Mouse (Mus musculus) left cerebral cortex, adult 9 months (tissue): ENCODE data around the gene Neu1.
"Not testable (repeated sequence)": the region's sequence is repeated elsewhere in the genome, so short reads cannot be mapped to it uniquely, and the experiment has no call there.

Experiments
- DNase-seq, 2 experiments: peaks; one replicate each; pipeline ENCODE4 v3.0.0; 2022; ENCODE audit warnings: low spot score in 2 of 2

Gene Neu1

GRCm38 (mm10) chr17:34901948-34902347 is 29.1 kb upstream of the Neu1 start:
- not testable (repeated sequence) for DNase-seq

- DNase-seq = no peak
Measured at GRCm38 (mm10) chr17:34902895-34903294, 28.2 kb upstream of the Neu1 start.

- DNase-seq = no peak
Measured at GRCm38 (mm10) chr17:34910982-34911381, 20.1 kb upstream of the Neu1 start.

GRCm38 (mm10) chr17:34911945-34912351 is 19.1 kb upstream of the Neu1 start:
- DNase-seq = peak in 1 of 2 experiments; percentile 60

- DNase-seq = no peak
Measured at GRCm38 (mm10) chr17:34913930-34914665, 17.0 kb upstream of the Neu1 start, which contains the start of gene Slc44a4. Slc44a4 (plus strand) TSS chr17:34914466.

- no peak for DNase-seq
Measured at GRCm38 (mm10) chr17:34915410-34915831, 15.6 kb upstream of the Neu1 start.

GRCm38 (mm10) chr17:34916316-34916715 is 14.7 kb upstream of the Neu1 start:
- DNase-seq = no peak

GRCm38 (mm10) chr17:34917188-34917587 is 13.9 kb upstream of the Neu1 start:
- DNase-seq = no peak

- DNase-seq = no peak
Measured at GRCm38 (mm10) chr17:34922939-34923338, 8.1 kb upstream of the Neu1 start.

- DNase-seq = no peak
Measured at GRCm38 (mm10) chr17:34924258-34924657, 6.8 kb upstream of the Neu1 start.

GRCm38 (mm10) chr17:34927306-34928019 is 3.6 kb upstream of the Neu1 start:
- peak in 1 of 2 experiments; percentile 45 for DNase-seq

GRCm38 (mm10) chr17:34928841-34929240 is 2.2 kb upstream of the Neu1 start:
- no peak for DNase-seq

- DNase-seq = peak in 1 of 2 experiments; percentile 52
Measured at GRCm38 (mm10) chr17:34931735-34932098, 664 bp downstream of the Neu1 start.

GRCm38 (mm10) chr17:34932287-34932686 is 1.2 kb downstream of the Neu1 start:
- DNase-seq = no peak

- DNase-seq = peak in 1 of 2 experiments; percentile 15
Measured at GRCm38 (mm10) chr17:34934031-34934430, 3.0 kb downstream of the Neu1 start.

GRCm38 (mm10) chr17:34934830-34935229 is 3.8 kb downstream of the Neu1 start:
- DNase-seq = no peak

- no peak for DNase-seq
Measured at GRCm38 (mm10) chr17:34937960-34938505, 7.0 kb downstream of the Neu1 start.

GRCm38 (mm10) chr17:34941344-34942041 is 10.4 kb downstream of the Neu1 start:
- DNase-seq = no peak

GRCm38 (mm10) chr17:34943128-34943815 is 12.2 kb downstream of the Neu1 start:
- DNase-seq = no peak

- no peak for DNase-seq
Measured at GRCm38 (mm10) chr17:34944362-34944761, 13.3 kb downstream of the Neu1 start.

GRCm38 (mm10) chr17:34946486-34947140 is 15.6 kb downstream of the Neu1 start:
- no peak for DNase-seq
